Mouse (Mus musculus): ENCODE results near the gene Fto. TPM values are rescaled to one million over a fixed set of nuclear protein-coding genes. Genes with fewer than 3 reads are reported as not detected.

Gene Fto
- polyA plus RNA-seq, 1 experiment from 2014 or later: 176 TPM

DNA sequence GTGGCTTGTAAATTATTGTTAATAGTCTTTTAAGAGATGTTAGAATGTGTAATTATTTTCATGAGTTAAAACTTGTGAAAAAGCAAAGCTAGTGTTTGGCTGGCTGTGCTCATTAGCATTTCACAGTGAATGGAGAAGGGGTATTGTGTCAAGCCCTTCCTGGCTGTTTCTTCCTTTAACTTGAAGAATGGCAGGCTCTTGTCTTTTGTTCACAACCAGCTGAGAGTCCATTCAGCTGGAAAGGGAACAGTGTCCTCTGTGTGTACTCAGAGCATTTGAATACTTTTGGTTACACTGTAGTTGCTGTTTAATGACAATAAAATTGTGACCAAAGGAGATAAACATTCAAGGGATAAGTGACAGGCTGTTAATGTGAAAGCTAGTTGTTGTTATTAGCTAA, 52.5 kb downstream of the Fto start:
- H3K9ac ChIP-seq: no peak overlapping the region
- ATAC-seq (replicated peaks): no peak
- no peak overlapping the region for H3K4me3 ChIP-seq
- H3K27ac ChIP-seq: no peak overlapping the region
- H3K9me3 ChIP-seq: no peaks in the 10 kb centered on the region
- H3K4me2 ChIP-seq: no peak overlapping the region
- no peaks in the 10 kb centered on the region for H3K36me3 ChIP-seq (replicated peaks)
- H3K4me1 ChIP-seq: peaks cover 20% of the 10 kb centered on the region
- peaks cover 3% of the 10 kb centered on the region; the same call in 1 of the 2 replicates for H3K27me3 ChIP-seq (replicated peaks)

GRCm38 (mm10) chr8:91370899-91371298, 57.6 kb downstream of the Fto start:
- Histone ChIP-seq H3K27ac (0 out of 2 replicates have a peak overlapping the region, but pooled peaks have one; percentile 12), H3K36me3 (replicated peaks) (no peaks in the 10 kb centered on the region), H3K9ac (no peak overlapping the region), H3K9me3 (no peaks in the 10 kb centered on the region), H3K4me1 (peaks cover 24% of the 10 kb centered on the region), H3K4me2 (no peak overlapping the region), H3K27me3 (replicated peaks) (peaks cover 6% of the 10 kb centered on the region; the same call in 1 of the 2 replicates), H3K4me3 (no peak overlapping the region)
- 44% methylated on average over 12 of the region's 12 CpGs for WGBS
- ATAC-seq (replicated peaks): 0 out of 2 replicates have a peak, but pooled peaks have one; percentile 48

DNA sequence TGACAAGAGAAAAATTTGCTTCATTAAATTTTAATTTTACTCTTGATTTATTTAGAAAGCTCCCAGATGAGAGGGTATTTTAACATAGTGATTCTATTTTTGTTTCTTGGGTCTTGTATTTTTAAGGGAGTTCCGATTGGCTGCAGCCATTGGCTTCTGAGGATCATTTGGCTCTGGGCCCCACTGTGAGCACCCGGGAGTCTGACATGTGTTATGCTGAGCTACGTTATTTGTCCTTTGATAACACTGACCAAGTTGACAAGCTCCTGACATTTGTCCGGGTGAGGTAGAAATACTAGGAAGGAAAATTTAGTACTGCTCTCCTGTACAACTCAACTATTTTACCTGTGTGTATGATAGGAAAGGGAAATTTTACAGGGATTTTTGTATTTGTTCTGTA, 58.7 kb downstream of the Fto start:
- Histone ChIP-seq H3K4me2 (no peak overlapping the region), H3K4me1 (peaks cover 31% of the 10 kb centered on the region), H3K27me3 (replicated peaks) (peaks cover 6% of the 10 kb centered on the region; the same call in 1 of the 2 replicates), H3K9me3 (no peaks in the 10 kb centered on the region), H3K4me3 (no peak overlapping the region), H3K36me3 (replicated peaks) (no peaks in the 10 kb centered on the region), H3K9ac (no peak overlapping the region), H3K27ac (no peak overlapping the region)
- WGBS: 47% methylated on average over 4 of the region's 4 CpGs
- no peak for ATAC-seq (replicated peaks)

- peaks cover 31% of the 10 kb centered on the region for H3K4me1 ChIP-seq
Observed at GRCm38 (mm10) chr8:91372780-91373577, 59.7 kb downstream of the Fto start.

DNA sequence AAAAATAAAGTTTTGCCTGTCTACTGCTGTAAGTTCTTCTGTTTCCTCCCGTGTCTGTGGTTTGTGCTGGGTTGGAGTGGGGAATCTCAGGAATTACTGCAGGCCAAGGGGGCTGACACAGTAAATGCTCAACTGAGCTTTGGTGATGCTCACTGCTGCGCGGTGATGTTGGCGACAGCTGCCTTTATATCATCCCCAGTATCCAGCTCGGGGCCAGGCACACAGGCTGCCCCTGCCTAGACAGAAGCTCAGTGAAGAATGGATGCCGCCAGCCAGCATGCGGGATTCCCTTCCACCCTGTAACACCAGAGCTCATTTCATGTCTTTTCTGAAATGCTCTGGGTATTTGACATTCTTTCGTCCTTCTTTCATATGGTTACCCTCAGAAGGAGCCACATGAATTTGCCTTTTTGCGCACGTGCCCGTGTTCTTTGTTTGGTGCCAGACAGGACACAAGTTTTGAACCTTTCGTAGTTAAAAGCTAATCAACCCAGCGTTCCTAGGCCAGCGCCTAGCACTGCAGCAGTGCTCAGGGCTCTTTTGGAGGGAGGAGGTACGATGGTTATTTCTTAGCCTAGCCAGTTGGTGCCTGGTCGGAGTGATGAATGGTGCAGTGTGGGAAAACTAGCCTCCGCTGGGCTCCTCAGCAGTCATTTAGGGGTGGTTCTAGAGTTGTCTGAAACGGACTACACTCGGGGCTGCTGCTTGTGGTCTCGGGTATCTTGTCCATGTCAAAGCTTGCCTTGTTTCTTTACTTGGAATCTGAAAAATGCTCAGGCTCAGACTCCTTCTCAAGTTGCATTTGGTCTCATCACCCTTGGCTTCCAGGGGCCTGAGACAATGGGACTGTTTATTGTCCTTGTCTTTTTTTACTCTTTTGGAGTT, 62.0 kb downstream of the Fto start:
- H3K4me3 ChIP-seq: no peak overlapping the region
- H3K27me3 ChIP-seq (replicated peaks): 0 out of 2 replicates have a peak, but pooled peaks cover 2% of the 10 kb centered on the region
- no peak for ATAC-seq (replicated peaks)
- WGBS: 49% methylated on average over 20 of the region's 20 CpGs
- no peak overlapping the region for H3K4me2 ChIP-seq
- no peak overlapping the region for H3K27ac ChIP-seq
- H3K9me3 ChIP-seq: no peaks in the 10 kb centered on the region
- peaks cover 36% of the 10 kb centered on the region for H3K4me1 ChIP-seq
- no peak overlapping the region for H3K9ac ChIP-seq
- H3K36me3 ChIP-seq (replicated peaks): no peaks in the 10 kb centered on the region

More at GRCm38 (mm10) chr8:91372780-91373577, 59.7 kb downstream of the Fto start:
- H3K9ac ChIP-seq: no peak overlapping the region
- WGBS: 47% methylated on average over 9 of the region's 9 CpGs
- no peak overlapping the region for H3K4me2 ChIP-seq
- peak; percentile 58; the same call in 1 of the 2 replicates for ATAC-seq (replicated peaks)
- no peaks in the 10 kb centered on the region for H3K36me3 ChIP-seq (replicated peaks)
- no peaks in the 10 kb centered on the region for H3K9me3 ChIP-seq
- H3K27ac ChIP-seq: no peak overlapping the region
- peaks cover 4% of the 10 kb centered on the region; the same call in 1 of the 2 replicates for H3K27me3 ChIP-seq (replicated peaks)
- H3K4me3 ChIP-seq: no peak overlapping the region

- no peak for ATAC-seq (replicated peaks)
- no peak overlapping the region for H3K4me2 ChIP-seq
- peaks cover 47% of the 10 kb centered on the region for H3K4me1 ChIP-seq
- no peak overlapping the region for H3K4me3 ChIP-seq
- no peak overlapping the region for H3K9ac ChIP-seq
- no peaks in the 10 kb centered on the region for H3K9me3 ChIP-seq
- WGBS: 65% methylated on average over 11 of the region's 11 CpGs
- 0 out of 2 replicates have a peak, but pooled peaks cover 2% of the 10 kb centered on the region for H3K27me3 ChIP-seq (replicated peaks)
- H3K27ac ChIP-seq: no peak overlapping the region
- H3K36me3 ChIP-seq (replicated peaks): no peaks in the 10 kb centered on the region
Observed at GRCm38 (mm10) chr8:91376785-91377184, 63.5 kb downstream of the Fto start.

DNA sequence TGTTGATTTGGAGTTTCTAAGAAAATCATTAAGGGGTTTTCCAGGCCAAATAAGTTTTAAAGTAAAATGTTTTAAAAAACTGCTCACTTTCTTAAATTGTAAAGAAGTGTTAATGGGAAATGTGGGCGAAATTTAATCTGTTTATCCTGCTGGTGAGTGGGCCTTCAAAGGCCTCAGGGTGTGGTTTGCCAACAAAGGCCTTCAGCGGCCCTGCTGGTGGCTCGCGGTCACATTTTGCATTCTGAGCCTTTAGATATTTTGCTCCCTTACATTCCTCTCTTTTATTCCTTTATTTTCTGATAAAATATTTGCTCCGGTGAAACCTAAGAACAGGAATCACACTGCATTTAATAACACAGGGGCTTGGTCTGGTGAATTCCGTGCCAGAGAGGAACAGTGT, 64.0 kb downstream of the Fto start:
- Histone ChIP-seq H3K4me1 (peaks cover 45% of the 10 kb centered on the region), H3K4me2 (no peak overlapping the region), H3K9me3 (no peaks in the 10 kb centered on the region), H3K27ac (no peak overlapping the region), H3K36me3 (replicated peaks) (no peaks in the 10 kb centered on the region), H3K27me3 (replicated peaks) (0 out of 2 replicates have a peak, but pooled peaks cover 2% of the 10 kb centered on the region), H3K4me3 (no peak overlapping the region), H3K9ac (no peak overlapping the region)
- no peak for ATAC-seq (replicated peaks)
- 48% methylated on average over 6 of the region's 6 CpGs for WGBS

- no peaks in the 10 kb centered on the region for H3K9me3 ChIP-seq
- no peak overlapping the region for H3K9ac ChIP-seq
- H3K36me3 ChIP-seq (replicated peaks): no peaks in the 10 kb centered on the region
- H3K4me1 ChIP-seq: peaks cover 36% of the 10 kb centered on the region
- 0 out of 2 replicates have a peak, but pooled peaks cover 2% of the 10 kb centered on the region for H3K27me3 ChIP-seq (replicated peaks)
- no peak overlapping the region for H3K4me2 ChIP-seq
- no peak overlapping the region for H3K27ac ChIP-seq
- 72% methylated on average over 13 of the region's 13 CpGs for WGBS
- no peak overlapping the region for H3K4me3 ChIP-seq
- ATAC-seq (replicated peaks): peak; percentile 68; the same call in 1 of the 2 replicates
Observed at GRCm38 (mm10) chr8:91378846-91379499, 65.6 kb downstream of the Fto start.

- no peaks in the 10 kb centered on the region for H3K36me3 ChIP-seq (replicated peaks)
- no peak overlapping the region for H3K4me2 ChIP-seq
- ATAC-seq (replicated peaks): no peak
- H3K9me3 ChIP-seq: no peaks in the 10 kb centered on the region
- no peak overlapping the region for H3K9ac ChIP-seq
- H3K27me3 ChIP-seq (replicated peaks): no peaks in the 10 kb centered on the region
- H3K4me3 ChIP-seq: no peak overlapping the region
- H3K4me1 ChIP-seq: peaks cover 41% of the 10 kb centered on the region
- WGBS: 27% methylated on average over 10 of the region's 10 CpGs
- no peak overlapping the region for H3K27ac ChIP-seq
Observed at GRCm38 (mm10) chr8:91380796-91381542, 67.6 kb downstream of the Fto start.

- H3K9ac ChIP-seq: no peak overlapping the region
- H3K27ac ChIP-seq: no peak overlapping the region
- H3K4me3 ChIP-seq: no peak overlapping the region
- no peak overlapping the region for H3K4me2 ChIP-seq
- 14% methylated on average over 7 of the region's 7 CpGs for WGBS
- ATAC-seq (replicated peaks): no peak
- H3K36me3 ChIP-seq (replicated peaks): no peaks in the 10 kb centered on the region
- no peaks in the 10 kb centered on the region for H3K27me3 ChIP-seq (replicated peaks)
- H3K9me3 ChIP-seq: no peaks in the 10 kb centered on the region
- H3K4me1 ChIP-seq: peaks cover 35% of the 10 kb centered on the region
Observed at GRCm38 (mm10) chr8:91381543-91382106, 68.3 kb downstream of the Fto start.

DNA sequence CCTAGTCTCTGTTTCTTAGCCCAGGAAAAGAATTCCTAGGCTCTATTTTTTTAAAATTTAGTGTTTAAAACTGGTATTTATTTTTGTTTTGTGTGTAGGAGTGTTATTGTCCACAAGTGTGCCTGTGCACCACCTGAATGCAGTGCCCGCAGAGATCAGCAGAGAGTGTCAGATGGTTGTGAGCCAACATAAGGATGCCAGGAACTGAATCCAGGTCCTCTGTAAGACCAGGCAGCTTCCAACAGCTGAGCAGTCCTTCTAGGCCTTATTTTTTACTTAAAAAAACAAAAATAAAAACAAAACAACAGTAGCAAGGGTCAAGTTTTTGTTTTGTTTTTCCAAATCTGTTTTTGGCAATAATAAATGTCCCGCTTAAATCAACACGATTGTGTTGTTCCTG, 69.9 kb downstream of the Fto start:
- no peaks in the 10 kb centered on the region for H3K9me3 ChIP-seq
- H3K36me3 ChIP-seq (replicated peaks): no peaks in the 10 kb centered on the region
- no peaks in the 10 kb centered on the region for H3K27me3 ChIP-seq (replicated peaks)
- peaks cover 32% of the 10 kb centered on the region for H3K4me1 ChIP-seq
- H3K4me2 ChIP-seq: no peak overlapping the region
- ATAC-seq (replicated peaks): no peak
- no peak overlapping the region for H3K4me3 ChIP-seq
- H3K9ac ChIP-seq: no peak overlapping the region
- WGBS: 76% methylated on average over 3 of the region's 3 CpGs
- no peak overlapping the region for H3K27ac ChIP-seq

Measured in midbrain, embryonic 15.5 days (tissue).